Mouse (Mus musculus): Measurements from ENCODE around the gene Ms4a4b. TPM values are rescaled to one million over a fixed set of nuclear protein-coding genes. Genes with fewer than 3 reads are reported as not detected.
"Not testable (repeated sequence)": the region's sequence is repeated elsewhere in the genome, so short reads cannot be mapped to it uniquely, and the experiment has no call there.

The Ms4a4b gene
- polyA plus RNA-seq, 1 experiment: not detected

GRCm38 (mm10) chr19:11491406-11492189 lies 48.2 kb downstream of the Ms4a4b start:
- no peaks in the 10 kb centered on the region for H3K9me3 ChIP-seq (replicated peaks; ENCODE audit: control insufficient read depth, insufficient read depth, low read length, poor library complexity, severe bottlenecking)
- H3K9ac ChIP-seq (ENCODE audit: low read depth, poor library complexity, severe bottlenecking): no peak overlapping the region

GRCm38 (mm10) chr19:11492671-11493070 lies 49.3 kb downstream of the Ms4a4b start:
- H3K27ac ChIP-seq (ENCODE audit: insufficient read depth, low read length): no peak overlapping the region
- TF ChIP-seq EP300 (IDR thresholded peaks at IDR 0.05; ENCODE audit: insufficient read depth, low read depth, low read length) (no peak), POLR2A (IDR thresholded peaks at IDR 0.05; ENCODE audit: insufficient read depth, low read length) (no peak), CTCF (IDR thresholded peaks at IDR 0.05; ENCODE audit: low read depth, low read length) (no peak)
- no peaks in the 10 kb centered on the region for H3K27me3 ChIP-seq (ENCODE audit: control insufficient read depth, insufficient read depth, low read length, poor library complexity, severe bottlenecking)
- no peak overlapping the region for H3K9ac ChIP-seq (ENCODE audit: low read depth, poor library complexity, severe bottlenecking)
- no peaks in the 10 kb centered on the region for H3K4me1 ChIP-seq (ENCODE audit: control insufficient read depth, insufficient read depth, low read length)
- no peaks in the 10 kb centered on the region for H3K9me3 ChIP-seq (replicated peaks; ENCODE audit: control insufficient read depth, insufficient read depth, low read length, poor library complexity, severe bottlenecking)
- no peak overlapping the region for H3K4me3 ChIP-seq (ENCODE audit: low read depth, low read length)
- H3K36me3 ChIP-seq (ENCODE audit: control insufficient read depth, insufficient read depth, low read length, poor library complexity, severe bottlenecking): no peaks in the 10 kb centered on the region

More at GRCm38 (mm10) chr19:11491406-11492189, 48.2 kb downstream of the Ms4a4b start:
- H3K4me3 ChIP-seq (ENCODE audit: low read depth, low read length): no peak overlapping the region
- H3K4me1 ChIP-seq (ENCODE audit: control insufficient read depth, insufficient read depth, low read length): no peaks in the 10 kb centered on the region
- no peaks in the 10 kb centered on the region for H3K36me3 ChIP-seq (ENCODE audit: control insufficient read depth, insufficient read depth, low read length, poor library complexity, severe bottlenecking)
- no peak overlapping the region for H3K27ac ChIP-seq (ENCODE audit: insufficient read depth, low read length)
- no peak for TF ChIP-seq CTCF (IDR thresholded peaks at IDR 0.05; ENCODE audit: low read depth, low read length)
- no peak for TF ChIP-seq POLR2A (IDR thresholded peaks at IDR 0.05; ENCODE audit: insufficient read depth, low read length)
- no peak for TF ChIP-seq EP300 (IDR thresholded peaks at IDR 0.05; ENCODE audit: insufficient read depth, low read depth, low read length)
- H3K27me3 ChIP-seq (ENCODE audit: control insufficient read depth, insufficient read depth, low read length, poor library complexity, severe bottlenecking): no peaks in the 10 kb centered on the region

GRCm38 (mm10) chr19:11494519-11494918 lies 51.2 kb downstream of the Ms4a4b start:
- H3K27ac ChIP-seq (ENCODE audit: insufficient read depth, low read length): no peak overlapping the region
- TF ChIP-seq CTCF (IDR thresholded peaks at IDR 0.05; ENCODE audit: low read depth, low read length): no peak
- TF ChIP-seq POLR2A (IDR thresholded peaks at IDR 0.05; ENCODE audit: insufficient read depth, low read length): no peak
- no peak overlapping the region for H3K9ac ChIP-seq (ENCODE audit: low read depth, poor library complexity, severe bottlenecking)
- H3K36me3 ChIP-seq (ENCODE audit: control insufficient read depth, insufficient read depth, low read length, poor library complexity, severe bottlenecking): no peaks in the 10 kb centered on the region
- H3K27me3 ChIP-seq (ENCODE audit: control insufficient read depth, insufficient read depth, low read length, poor library complexity, severe bottlenecking): no peaks in the 10 kb centered on the region
- H3K4me1 ChIP-seq (ENCODE audit: control insufficient read depth, insufficient read depth, low read length): no peaks in the 10 kb centered on the region
- no peak overlapping the region for H3K4me3 ChIP-seq (ENCODE audit: low read depth, low read length)
- H3K9me3 ChIP-seq (replicated peaks; ENCODE audit: control insufficient read depth, insufficient read depth, low read length, poor library complexity, severe bottlenecking): no peaks in the 10 kb centered on the region

- Histone ChIP-seq H3K4me1 (ENCODE audit: control insufficient read depth, insufficient read depth, low read length) (no peaks in the 10 kb centered on the region), H3K9ac (ENCODE audit: low read depth, poor library complexity, severe bottlenecking) (no peak overlapping the region), H3K4me3 (ENCODE audit: low read depth, low read length) (no peak overlapping the region), H3K27ac (ENCODE audit: insufficient read depth, low read length) (no peak overlapping the region), H3K9me3 (replicated peaks; ENCODE audit: control insufficient read depth, insufficient read depth, low read length, poor library complexity, severe bottlenecking) (no peaks in the 10 kb centered on the region), H3K36me3 (ENCODE audit: control insufficient read depth, insufficient read depth, low read length, poor library complexity, severe bottlenecking) (no peaks in the 10 kb centered on the region), H3K27me3 (ENCODE audit: control insufficient read depth, insufficient read depth, low read length, poor library complexity, severe bottlenecking) (no peaks in the 10 kb centered on the region)
- no peak for TF ChIP-seq EP300 (IDR thresholded peaks at IDR 0.05; ENCODE audit: insufficient read depth, low read depth, low read length)
- TF ChIP-seq POLR2A (IDR thresholded peaks at IDR 0.05; ENCODE audit: insufficient read depth, low read length): no peak
- TF ChIP-seq CTCF (IDR thresholded peaks at IDR 0.05; ENCODE audit: low read depth, low read length): no peak
Measured at GRCm38 (mm10) chr19:11496361-11496760, 53.0 kb downstream of the Ms4a4b start.

- not testable (repeated sequence) for H3K9me3 ChIP-seq (replicated peaks; ENCODE audit: control insufficient read depth, insufficient read depth, low read length, poor library complexity, severe bottlenecking); H3K9ac ChIP-seq (ENCODE audit: low read depth, poor library complexity, severe bottlenecking)
Measured at GRCm38 (mm10) chr19:11497300-11497699, 53.9 kb downstream of the Ms4a4b start.

GRCm38 (mm10) chr19:11500796-11501195 lies 57.4 kb downstream of the Ms4a4b start:
- TF ChIP-seq CTCF (IDR thresholded peaks at IDR 0.05; ENCODE audit: low read depth, low read length) (no peak), EP300 (IDR thresholded peaks at IDR 0.05; ENCODE audit: insufficient read depth, low read depth, low read length) (no peak), POLR2A (IDR thresholded peaks at IDR 0.05; ENCODE audit: insufficient read depth, low read length) (no peak)
- Histone ChIP-seq H3K4me3 (ENCODE audit: low read depth, low read length) (no peak overlapping the region), H3K36me3 (ENCODE audit: control insufficient read depth, insufficient read depth, low read length, poor library complexity, severe bottlenecking) (no peaks in the 10 kb centered on the region), H3K4me1 (ENCODE audit: control insufficient read depth, insufficient read depth, low read length) (no peaks in the 10 kb centered on the region), H3K27ac (ENCODE audit: insufficient read depth, low read length) (no peak overlapping the region), H3K9ac (ENCODE audit: low read depth, poor library complexity, severe bottlenecking) (no peak overlapping the region), H3K27me3 (ENCODE audit: control insufficient read depth, insufficient read depth, low read length, poor library complexity, severe bottlenecking) (no peaks in the 10 kb centered on the region), H3K9me3 (replicated peaks; ENCODE audit: control insufficient read depth, insufficient read depth, low read length, poor library complexity, severe bottlenecking) (no peaks in the 10 kb centered on the region)

More at GRCm38 (mm10) chr19:11497300-11497699, 53.9 kb downstream of the Ms4a4b start:
- not testable (repeated sequence) for H3K4me1 ChIP-seq (ENCODE audit: control insufficient read depth, insufficient read depth, low read length); H3K27ac ChIP-seq (ENCODE audit: insufficient read depth, low read length); H3K36me3 ChIP-seq (ENCODE audit: control insufficient read depth, insufficient read depth, low read length, poor library complexity, severe bottlenecking); H3K4me3 ChIP-seq (ENCODE audit: low read depth, low read length); H3K27me3 ChIP-seq (ENCODE audit: control insufficient read depth, insufficient read depth, low read length, poor library complexity, severe bottlenecking)

Data from ES-Bruce4 (cell line).